Mouse (Mus musculus) T-cell, adult 2 months (primary cell): Measurements from ENCODE around the gene Gm8764.
"Not testable (repeated sequence)": the region's sequence is repeated elsewhere in the genome, so short reads cannot be mapped to it uniquely, and the experiment has no call there.

Experiments
- DNase-seq: peaks from one replicate; pipeline ENCODE4 v3.0.0; 2022; ENCODE audit warnings: low spot score

Gene Gm8764

DNA sequence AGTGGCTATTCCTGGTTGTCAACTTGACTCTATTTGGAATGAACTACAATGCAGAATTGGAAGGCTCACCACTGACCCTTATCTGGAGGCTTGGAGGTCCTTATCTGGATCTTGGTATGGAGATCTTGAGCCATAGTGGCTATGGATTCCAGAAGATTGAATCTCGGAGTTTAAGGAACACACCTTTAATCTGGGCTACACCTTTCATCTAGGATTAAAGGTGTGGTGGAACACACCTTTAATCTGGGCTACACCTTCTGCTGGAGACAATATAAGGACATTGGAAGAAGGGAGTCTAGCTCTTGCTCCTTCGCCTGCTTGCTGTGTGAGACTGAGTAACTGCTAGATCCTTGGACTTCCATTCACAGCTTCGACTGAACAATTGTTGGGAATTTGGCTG is at the start of gene Gm8764:
Gm8764 (plus strand) TSS at position 301 of the 400 bp plus-strand sequence.
- not testable (repeated sequence) for DNase-seq

DNA sequence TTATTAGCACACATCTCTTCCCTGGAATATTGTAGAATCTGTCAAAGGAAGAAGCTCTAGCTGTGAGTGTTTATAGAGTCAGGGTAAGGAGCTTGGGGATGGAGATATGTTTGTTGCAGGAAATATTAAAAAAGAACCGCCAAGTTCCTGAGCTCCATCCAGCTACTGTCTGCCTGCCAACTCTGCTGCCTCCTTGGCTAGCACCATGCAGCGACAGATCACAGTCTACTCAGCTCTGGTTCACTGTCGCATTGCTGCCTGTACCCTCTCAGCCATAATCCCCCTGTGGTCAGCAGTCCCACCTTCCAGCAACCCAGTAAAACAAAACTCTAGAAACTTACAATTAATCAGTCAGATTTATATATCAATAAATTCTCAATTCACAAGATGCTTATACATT is 49.8 kb upstream of the Gm8764 start:
- DNase-seq: no peak

DNA sequence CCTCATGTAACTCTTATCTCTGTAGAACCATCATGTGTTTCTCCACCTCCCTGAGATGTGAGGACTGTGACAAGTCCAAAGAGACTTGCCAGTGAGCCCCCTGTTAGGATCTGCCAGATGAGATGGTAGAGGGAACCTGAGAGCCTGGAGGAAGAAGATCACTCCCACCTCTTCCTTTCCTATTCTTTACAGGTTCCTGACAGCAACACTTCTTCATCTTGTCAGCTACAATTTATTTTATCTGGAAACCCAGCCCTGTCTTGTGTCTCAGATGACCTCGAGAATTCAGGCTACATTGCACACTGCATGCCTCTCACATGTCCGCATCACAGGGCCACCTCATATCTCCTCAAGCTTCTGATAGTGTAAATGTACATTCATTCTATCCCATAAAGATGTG is 41.5 kb upstream of the Gm8764 start:
- DNase-seq: no peak

DNA sequence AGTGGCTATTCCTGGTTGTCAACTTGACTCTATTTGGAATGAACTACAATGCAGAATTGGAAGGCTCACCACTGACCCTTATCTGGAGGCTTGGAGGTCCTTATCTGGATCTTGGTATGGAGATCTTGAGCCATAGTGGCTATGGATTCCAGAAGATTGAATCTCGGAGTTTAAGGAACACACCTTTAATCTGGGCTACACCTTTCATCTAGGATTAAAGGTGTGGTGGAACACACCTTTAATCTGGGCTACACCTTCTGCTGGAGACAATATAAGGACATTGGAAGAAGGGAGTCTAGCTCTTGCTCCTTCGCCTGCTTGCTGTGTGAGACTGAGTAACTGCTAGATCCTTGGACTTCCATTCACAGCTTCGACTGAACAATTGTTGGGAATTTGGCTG is 17.1 kb upstream of the Gm8764 start, which contains the start of gene Gm21293:
Gm21293 (plus strand) TSS at position 301 of the 400 bp plus-strand sequence.
- DNase-seq: not testable (repeated sequence)

DNA sequence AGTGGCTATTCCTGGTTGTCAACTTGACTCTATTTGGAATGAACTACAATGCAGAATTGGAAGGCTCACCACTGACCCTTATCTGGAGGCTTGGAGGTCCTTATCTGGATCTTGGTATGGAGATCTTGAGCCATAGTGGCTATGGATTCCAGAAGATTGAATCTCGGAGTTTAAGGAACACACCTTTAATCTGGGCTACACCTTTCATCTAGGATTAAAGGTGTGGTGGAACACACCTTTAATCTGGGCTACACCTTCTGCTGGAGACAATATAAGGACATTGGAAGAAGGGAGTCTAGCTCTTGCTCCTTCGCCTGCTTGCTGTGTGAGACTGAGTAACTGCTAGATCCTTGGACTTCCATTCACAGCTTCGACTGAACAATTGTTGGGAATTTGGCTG is 8.6 kb upstream of the Gm8764 start, which contains the start of gene Gm6763:
Gm6763 (plus strand) TSS at position 301 of the 400 bp plus-strand sequence.
- not testable (repeated sequence) for DNase-seq

DNA sequence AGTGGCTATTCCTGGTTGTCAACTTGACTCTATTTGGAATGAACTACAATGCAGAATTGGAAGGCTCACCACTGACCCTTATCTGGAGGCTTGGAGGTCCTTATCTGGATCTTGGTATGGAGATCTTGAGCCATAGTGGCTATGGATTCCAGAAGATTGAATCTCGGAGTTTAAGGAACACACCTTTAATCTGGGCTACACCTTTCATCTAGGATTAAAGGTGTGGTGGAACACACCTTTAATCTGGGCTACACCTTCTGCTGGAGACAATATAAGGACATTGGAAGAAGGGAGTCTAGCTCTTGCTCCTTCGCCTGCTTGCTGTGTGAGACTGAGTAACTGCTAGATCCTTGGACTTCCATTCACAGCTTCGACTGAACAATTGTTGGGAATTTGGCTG is 8.4 kb downstream of the Gm8764 start, which contains the start of gene Gm21304:
Gm21304 (plus strand) TSS at position 301 of the 400 bp plus-strand sequence.
- DNase-seq: not testable (repeated sequence)

DNA sequence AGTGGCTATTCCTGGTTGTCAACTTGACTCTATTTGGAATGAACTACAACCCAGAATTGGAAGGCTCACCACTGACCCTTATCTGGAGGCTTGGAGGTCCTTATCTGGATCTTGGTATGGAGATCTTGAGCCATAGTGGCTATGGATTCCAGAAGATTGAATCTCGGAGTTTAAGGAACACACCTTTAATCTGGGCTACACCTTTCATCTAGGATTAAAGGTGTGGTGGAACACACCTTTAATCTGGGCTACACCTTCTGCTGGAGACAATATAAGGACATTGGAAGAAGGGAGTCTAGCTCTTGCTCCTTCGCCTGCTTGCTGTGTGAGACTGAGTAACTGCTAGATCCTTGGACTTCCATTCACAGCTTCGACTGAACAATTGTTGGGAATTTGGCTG is 16.9 kb downstream of the Gm8764 start, which contains the start of gene Gm21312:
Gm21312 (plus strand) TSS at position 301 of the 400 bp plus-strand sequence.
- DNase-seq: not testable (repeated sequence)

DNA sequence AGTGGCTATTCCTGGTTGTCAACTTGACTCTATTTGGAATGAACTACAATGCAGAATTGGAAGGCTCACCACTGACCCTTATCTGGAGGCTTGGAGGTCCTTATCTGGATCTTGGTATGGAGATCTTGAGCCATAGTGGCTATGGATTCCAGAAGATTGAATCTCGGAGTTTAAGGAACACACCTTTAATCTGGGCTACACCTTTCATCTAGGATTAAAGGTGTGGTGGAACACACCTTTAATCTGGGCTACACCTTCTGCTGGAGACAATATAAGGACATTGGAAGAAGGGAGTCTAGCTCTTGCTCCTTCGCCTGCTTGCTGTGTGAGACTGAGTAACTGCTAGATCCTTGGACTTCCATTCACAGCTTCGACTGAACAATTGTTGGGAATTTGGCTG is 25.4 kb downstream of the Gm8764 start, which contains the start of gene Gm20765:
Gm20765 (plus strand) TSS at position 301 of the 400 bp plus-strand sequence.
- not testable (repeated sequence) for DNase-seq

DNA sequence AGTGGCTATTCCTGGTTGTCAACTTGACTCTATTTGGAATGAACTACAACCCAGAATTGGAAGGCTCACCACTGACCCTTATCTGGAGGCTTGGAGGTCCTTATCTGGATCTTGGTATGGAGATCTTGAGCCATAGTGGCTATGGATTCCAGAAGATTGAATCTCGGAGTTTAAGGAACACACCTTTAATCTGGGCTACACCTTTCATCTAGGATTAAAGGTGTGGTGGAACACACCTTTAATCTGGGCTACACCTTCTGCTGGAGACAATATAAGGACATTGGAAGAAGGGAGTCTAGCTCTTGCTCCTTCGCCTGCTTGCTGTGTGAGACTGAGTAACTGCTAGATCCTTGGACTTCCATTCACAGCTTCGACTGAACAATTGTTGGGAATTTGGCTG is 33.9 kb downstream of the Gm8764 start, which contains the start of gene Gm4340:
Gm4340 (plus strand) TSS at position 301 of the 400 bp plus-strand sequence.
- DNase-seq: not testable (repeated sequence)

DNA sequence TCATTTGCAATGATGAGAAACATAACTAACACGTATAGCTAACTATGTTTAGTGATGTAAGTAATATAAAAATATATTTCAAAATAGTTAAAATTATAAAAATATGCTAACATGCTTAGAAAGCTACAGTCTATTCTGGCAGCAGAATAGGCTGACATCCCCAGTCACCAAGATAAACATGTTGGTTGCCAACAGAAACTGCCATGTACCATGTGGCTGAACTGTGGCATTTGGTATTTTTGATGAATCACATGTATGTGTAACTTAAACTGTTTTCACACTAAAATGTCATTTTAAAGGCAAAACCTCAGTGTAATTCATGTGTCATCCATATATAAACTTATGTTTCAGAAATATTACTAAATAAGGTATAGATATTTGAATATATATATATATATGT is 49.8 kb downstream of the Gm8764 start:
- DNase-seq: no peak

DNA sequence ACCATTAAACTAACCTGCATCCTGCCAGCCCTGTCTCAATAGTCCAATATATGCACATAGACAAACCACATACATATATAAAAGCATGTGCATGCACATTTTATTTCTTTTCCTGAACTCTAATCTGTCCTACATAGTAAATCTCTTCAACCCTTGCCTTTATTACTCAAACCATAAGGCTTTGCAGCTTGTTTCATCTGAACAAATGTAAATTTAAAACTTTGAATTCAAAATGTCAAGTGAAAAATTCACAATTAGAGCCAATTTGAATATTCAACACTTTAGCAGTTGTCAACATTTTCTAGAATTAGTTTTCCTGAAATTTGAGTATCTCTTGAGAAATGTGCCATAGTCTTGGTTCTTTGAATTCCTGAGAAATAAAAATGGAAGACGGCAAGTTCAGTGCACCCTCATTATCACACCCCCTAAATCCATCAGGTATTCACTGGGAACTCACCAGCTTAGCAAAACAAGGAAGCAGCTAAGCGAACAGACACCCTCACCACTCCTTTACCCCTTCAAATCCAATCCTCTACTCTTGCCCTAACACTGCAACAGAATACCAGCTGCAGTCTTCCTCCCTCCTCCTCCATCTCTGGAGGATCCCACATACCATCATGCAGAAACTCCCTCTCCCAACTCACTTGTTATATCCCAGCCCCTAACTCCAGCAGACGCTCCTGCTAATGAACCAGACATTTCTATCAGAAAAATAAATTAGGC is 50.6 kb downstream of the Gm8764 start:
- DNase-seq: no peak
